Mouse (Mus musculus) C2C12 (cell line): ENCODE data around the gene Lxn.

Source experiments
- CTCF ChIP-seq: IDR thresholded peaks from one replicate; pipeline ENCODE4 v1.5.1; 2011; ENCODE audit not compliant: control insufficient read depth, insufficient read depth, insufficient read length
- MAX ChIP-seq: IDR thresholded peaks from one replicate; pipeline ENCODE4 v1.6.1; 2011; ENCODE audit warnings: mild to moderate bottlenecking, control low read depth
- MYOD1 ChIP-seq: IDR thresholded peaks from one replicate; pipeline ENCODE4 v1.6.1; 2011; ENCODE audit warnings: low read depth; ENCODE audit not compliant: control insufficient read depth, insufficient read length
- MYOG ChIP-seq: IDR thresholded peaks from one replicate; pipeline ENCODE4 v1.6.1; 2011; ENCODE audit not compliant: control insufficient read depth, insufficient read length; ENCODE audit errors: extremely low read depth
- USF1 ChIP-seq: IDR thresholded peaks from one replicate; pipeline ENCODE4 v1.6.1; 2011; ENCODE audit warnings: low read depth, mild to moderate bottlenecking, control low read depth, moderate library complexity

- TF ChIP-seq MYOG (no peak), CTCF (no peak), USF1 (no peak), MAX (no peak), MYOD1 (no peak)
These were observed 9.7 kb upstream of the Lxn start for GRCm38 (mm10) chr3:67473438-67473837.
